Mouse (Mus musculus): ENCODE results near the gene Exoc3l4.

DNA sequence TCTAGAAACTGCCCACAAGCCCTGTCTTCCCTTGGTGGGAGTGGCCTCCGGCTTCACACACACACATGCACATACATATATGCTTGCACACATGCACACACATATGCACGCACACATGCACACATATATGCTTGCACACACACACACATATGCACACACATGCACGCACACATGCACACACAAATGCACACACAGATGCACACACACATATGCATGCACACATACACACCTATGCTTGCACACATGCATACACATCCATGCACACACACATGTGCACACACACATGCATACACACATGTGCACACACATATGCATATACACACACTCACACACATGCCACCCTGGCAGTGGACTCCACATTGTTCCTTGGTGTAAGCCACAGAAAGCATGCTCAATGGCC lies 57.6 kb downstream of the Exoc3l4 start:
- no peak for TF ChIP-seq GATA1 (IDR thresholded peaks at IDR 0.05; ENCODE audit: borderline replicate concordance, low read length)
- no peak; the same call in 1 of the 2 replicates for TF ChIP-seq CTCF (IDR thresholded peaks at IDR 0.05; ENCODE audit: low read depth, low read length)
- TF ChIP-seq GATA2 (IDR thresholded peaks at IDR 0.05; ENCODE audit: borderline replicate concordance, low read depth, low read length) = no peak
- TF ChIP-seq TAL1 (conservative IDR thresholded peaks at IDR 0.05; ENCODE audit: low read depth, low read length) = no peak
- peak; percentile 78; the same call in 1 of the 2 replicates for TF ChIP-seq POLR2AphosphoS5 (IDR thresholded peaks at IDR 0.05; ENCODE audit: insufficient replicate concordance, low read depth, low read length)
